Mouse (Mus musculus) embryonic facial prominence, embryonic 14.5 days (tissue): Measurements from ENCODE around the gene Pcp4l1. TPM values are rescaled to one million over a fixed set of nuclear protein-coding genes. Genes with fewer than 3 reads are reported as not detected.

ENCODE experiments used
- ATAC-seq: fragments of 200-750 bp; cut with Nextera tagmentation; 2 replicates; pipeline ENCODE4 v1.8.0; 2017; ENCODE audit warnings: low read depth, moderate number of reproducible peaks, moderate TSS enrichment
- DNase-seq: peaks from one replicate; pipeline ENCODE4 v3.0.0-alpha.2; 2015; ENCODE audit warnings: low spot score
- H3K27ac ChIP-seq: fragments of 300-500 bp; sonication (generic); replicated peaks from 2 replicates; pipeline ENCODE4 v1.5.1; 2014; ENCODE audit warnings: low read depth, mild to moderate bottlenecking, low read length, moderate library complexity
- H3K27me3 ChIP-seq: fragments of 300-500 bp; sonication (generic); replicated peaks from 2 replicates; pipeline ENCODE4 v1.6.1; 2014; ENCODE audit warnings: low read length; ENCODE audit not compliant: control insufficient read depth, insufficient read depth
- H3K36me3 ChIP-seq: fragments of 300-500 bp; sonication (generic); 2 replicates; pipeline ENCODE4 v1.6.1; 2014; ENCODE audit warnings: low read length, mixed read lengths; ENCODE audit not compliant: control insufficient read depth, insufficient read depth
- H3K4me1 ChIP-seq: fragments of 300-500 bp; sonication (generic); 2 replicates; pipeline ENCODE4 v1.6.1; 2014; ENCODE audit warnings: antibody characterized with exemption, low read length; ENCODE audit not compliant: control insufficient read depth, insufficient read depth
- H3K4me2 ChIP-seq: fragments of 300-500 bp; sonication (generic); 2 replicates; pipeline ENCODE4 v1.6.1; 2014; ENCODE audit warnings: low read depth, mild to moderate bottlenecking, low read length, moderate library complexity, mixed read lengths
- H3K4me3 ChIP-seq: fragments of 300-500 bp; sonication (generic); 2 replicates; pipeline ENCODE4 v1.5.1; 2014; ENCODE audit warnings: low read depth, mild to moderate bottlenecking, low read length
- H3K9ac ChIP-seq: fragments of 300-500 bp; sonication (generic); 2 replicates; pipeline ENCODE4 v1.6.1; 2014; ENCODE audit warnings: low read depth, mild to moderate bottlenecking, low read length, moderate library complexity, mixed read lengths
- H3K9me3 ChIP-seq: fragments of 300-500 bp; sonication (generic); 2 replicates; pipeline ENCODE4 v1.6.1; 2016; ENCODE audit warnings: low read length; ENCODE audit not compliant: control insufficient read depth
- WGBS: fragments of 180-500 bp; shearing (Covaris S2); extraction: QIAGEN DNeasy Blood & Tissue Kit; methylation state at CpG from one replicate; pipeline ENCODE4 v1.1.7; 2014; 5-methylcytosine and 5-hydroxymethylcytosine counted together
- polyA plus RNA-seq: library from polyadenylated mRNA; unstranded; fragments of >200 nt; fragmentation: Nextera tagmentation; extraction: Ambion mirVana; gene quantifications from 2 replicates; pipeline ENCODE4 v1.2.1, GENCODE M21; 2014

The Pcp4l1 gene
- polyA plus RNA-seq, 1 experiment from 2014 or later, result 14.7 TPM

- H3K4me3 ChIP-seq, result no peak within 1 kb of the TSS
- H3K27me3 ChIP-seq, result no peaks in the 10 kb centered on the region
- H3K4me2 ChIP-seq, result no peak within 1 kb of the TSS
- DNase-seq (no peak), ATAC-seq (no peak)
- no peak within 1 kb of the TSS for H3K9ac ChIP-seq
- 0 out of 2 replicates have a peak, but pooled peaks cover 5% of the 10 kb centered on the region for H3K36me3 ChIP-seq
- 0 out of 2 replicates have a peak, but pooled peaks cover 8% of the 10 kb centered on the region for H3K4me1 ChIP-seq
- no peaks in the 10 kb centered on the region for H3K9me3 ChIP-seq
- WGBS, result 71% methylated on average over 5 of the region's 5 CpGs
- no peak within 1 kb of the TSS for H3K27ac ChIP-seq
Measured at GRCm38 (mm10) chr1:171224857-171225256, 28.8 kb upstream of the Pcp4l1 start, which contains the start of gene Apoa2. Apoa2 (plus strand) TSS chr1:171225054.

GRCm38 (mm10) chr1:171223796-171224195, 27.7 kb upstream of the Pcp4l1 start:
- Histone ChIP-seq H3K4me3 (no peak overlapping the region), H3K27ac (no peak overlapping the region), H3K4me2 (no peak overlapping the region), H3K4me1 (0 out of 2 replicates have a peak, but pooled peaks cover 8% of the 10 kb centered on the region), H3K27me3 (no peaks in the 10 kb centered on the region), H3K9me3 (no peaks in the 10 kb centered on the region), H3K9ac (no peak overlapping the region), H3K36me3 (peaks cover 15% of the 10 kb centered on the region; the same call in 1 of the 2 replicates)
- no peak for ATAC-seq
- DNase-seq, result no peak
- WGBS, result 77% methylated on average over 2 of the region's 2 CpGs

GRCm38 (mm10) chr1:171223168-171223567, 27.1 kb upstream of the Pcp4l1 start:
- Histone ChIP-seq H3K27ac (peak overlapping the region; percentile 91), H3K4me3 (peak overlapping the region; percentile 52), H3K9me3 (no peaks in the 10 kb centered on the region), H3K4me1 (0 out of 2 replicates have a peak, but pooled peaks cover 8% of the 10 kb centered on the region), H3K9ac (peak overlapping the region; percentile 65), H3K27me3 (no peaks in the 10 kb centered on the region), H3K36me3 (peaks cover 15% of the 10 kb centered on the region; the same call in 1 of the 2 replicates), H3K4me2 (peak overlapping the region; percentile 48)
- DNase-seq (no peak), ATAC-seq (no peak)
- 88% methylated on average over 6 of the region's 6 CpGs for WGBS

- Histone ChIP-seq H3K4me2 (peak within 1 kb of the TSS; percentile 84), H3K4me3 (peak within 1 kb of the TSS; percentile 52), H3K4me1 (0 out of 2 replicates have a peak, but pooled peaks cover 8% of the 10 kb centered on the region), H3K27ac (peak within 1 kb of the TSS; percentile 91), H3K27me3 (no peaks in the 10 kb centered on the region), H3K9ac (peak within 1 kb of the TSS; percentile 65), H3K36me3 (peaks cover 18% of the 10 kb centered on the region), H3K9me3 (no peaks in the 10 kb centered on the region)
- peak; percentile 100 for DNase-seq
- 1% methylated on average over 27 of the region's 28 CpGs for WGBS
- ATAC-seq, result peak; percentile 99
Measured at GRCm38 (mm10) chr1:171222238-171223155, 26.4 kb upstream of the Pcp4l1 start, which contains the start of gene Tomm40l. Tomm40l (minus strand) TSS chr1:171222514.

- no peak for ATAC-seq
Measured at GRCm38 (mm10) chr1:171221281-171222193, 25.5 kb upstream of the Pcp4l1 start.

GRCm38 (mm10) chr1:171220871-171221270, 24.8 kb upstream of the Pcp4l1 start:
- Histone ChIP-seq H3K9me3 (no peaks in the 10 kb centered on the region), H3K4me3 (peak overlapping the region; percentile 52; the same call in 1 of the 2 replicates), H3K27me3 (no peaks in the 10 kb centered on the region), H3K9ac (no peak overlapping the region), H3K4me2 (peak overlapping the region; percentile 84), H3K27ac (no peak overlapping the region), H3K4me1 (0 out of 2 replicates have a peak, but pooled peaks cover 8% of the 10 kb centered on the region), H3K36me3 (peaks cover 18% of the 10 kb centered on the region)
- ATAC-seq, result peak; percentile 19; the same call in 1 of the 2 replicates
- DNase-seq, result peak; percentile 88
- WGBS, result 6% methylated on average over 10 of the region's 10 CpGs

More at GRCm38 (mm10) chr1:171221281-171222193, 25.5 kb upstream of the Pcp4l1 start:
- H3K36me3 ChIP-seq, result peaks cover 18% of the 10 kb centered on the region
- DNase-seq, result no peak
- no peaks in the 10 kb centered on the region for H3K9me3 ChIP-seq
- H3K9ac ChIP-seq, result peak overlapping the region; percentile 61
- H3K4me2 ChIP-seq, result peak overlapping the region; percentile 84
- H3K4me1 ChIP-seq, result 0 out of 2 replicates have a peak, but pooled peaks cover 8% of the 10 kb centered on the region
- H3K27ac ChIP-seq, result no peak overlapping the region; the same call in 1 of the 2 replicates
- no peaks in the 10 kb centered on the region for H3K27me3 ChIP-seq
- peak overlapping the region; percentile 52 for H3K4me3 ChIP-seq
- 7% methylated on average over 22 of the region's 22 CpGs for WGBS

GRCm38 (mm10) chr1:171216241-171216955, 20.3 kb upstream of the Pcp4l1 start:
- Histone ChIP-seq H3K4me3 (no peak overlapping the region), H3K36me3 (peaks cover 18% of the 10 kb centered on the region), H3K27ac (no peak overlapping the region), H3K9ac (no peak overlapping the region), H3K4me2 (no peak overlapping the region), H3K4me1 (0 out of 2 replicates have a peak, but pooled peaks cover 5% of the 10 kb centered on the region), H3K27me3 (no peaks in the 10 kb centered on the region), H3K9me3 (no peaks in the 10 kb centered on the region)
- DNase-seq, result no peak
- no peak for ATAC-seq
- WGBS, result 85% methylated on average over 18 of the region's 18 CpGs
